Mouse (Mus musculus) lung, embryonic 15.5 days (tissue): ENCODE results near the gene Pnmt. TPM values are rescaled to one million over a fixed set of nuclear protein-coding genes. Genes with fewer than 3 reads are reported as not detected.

Experiments used
- ATAC-seq: fragments of 200-750 bp; cut with Nextera tagmentation; 2 replicates; pipeline ENCODE4 v1.8.0; 2017; ENCODE audit warnings: moderate number of reproducible peaks, borderline replicate concordance; ENCODE audit not compliant: low FRiP score, low TSS enrichment; ENCODE audit errors: extremely low read depth
- H3K27ac ChIP-seq: fragments of 300-500 bp; sonication (generic); 2 replicates; pipeline ENCODE4 v1.5.1; 2015; ENCODE audit warnings: moderate library complexity, mild to moderate bottlenecking, inconsistent platforms
- H3K27me3 ChIP-seq: fragments of 300-500 bp; sonication (generic); 2 replicates; pipeline ENCODE4 v1.6.1; 2015; ENCODE audit warnings: inconsistent platforms
- H3K36me3 ChIP-seq: fragments of 300-500 bp; sonication (generic); 2 replicates; pipeline ENCODE4 v1.6.1; 2015; ENCODE audit warnings: inconsistent platforms
- H3K4me1 ChIP-seq: fragments of 300-500 bp; sonication (generic); 2 replicates; pipeline ENCODE4 v1.6.1; 2015; ENCODE audit warnings: inconsistent platforms
- H3K4me2 ChIP-seq: fragments of 300-500 bp; sonication (generic); 2 replicates; pipeline ENCODE4 v1.6.1; 2015; ENCODE audit warnings: inconsistent platforms, mild to moderate bottlenecking, moderate library complexity
- H3K4me3 ChIP-seq: fragments of 300-500 bp; sonication (generic); 2 replicates; pipeline ENCODE4 v1.5.1; 2015; ENCODE audit warnings: mild to moderate bottlenecking, inconsistent platforms
- H3K9ac ChIP-seq: fragments of 300-500 bp; sonication (generic); 2 replicates; pipeline ENCODE4 v1.6.1; 2015; ENCODE audit warnings: inconsistent platforms
- H3K9me3 ChIP-seq: fragments of 300-500 bp; sonication (generic); 2 replicates; pipeline ENCODE4 v1.6.1; 2016; ENCODE audit warnings: inconsistent platforms
- WGBS: fragments of 180-500 bp; shearing (Covaris S2); methylation state at CpG from one replicate; pipeline ENCODE4 v1.1.7; 2015; 5-methylcytosine and 5-hydroxymethylcytosine counted together
- polyA plus RNA-seq: library from polyadenylated mRNA; unstranded; fragments of >200 nt; fragmentation: Nextera tagmentation; extraction: Ambion mirVana; gene quantifications from 2 replicates; pipeline ENCODE4 v1.2.1, GENCODE M21; 2015

Gene Pnmt
- polyA plus RNA-seq, 1 experiment from 2014 or later: 0.12 TPM

DNA sequence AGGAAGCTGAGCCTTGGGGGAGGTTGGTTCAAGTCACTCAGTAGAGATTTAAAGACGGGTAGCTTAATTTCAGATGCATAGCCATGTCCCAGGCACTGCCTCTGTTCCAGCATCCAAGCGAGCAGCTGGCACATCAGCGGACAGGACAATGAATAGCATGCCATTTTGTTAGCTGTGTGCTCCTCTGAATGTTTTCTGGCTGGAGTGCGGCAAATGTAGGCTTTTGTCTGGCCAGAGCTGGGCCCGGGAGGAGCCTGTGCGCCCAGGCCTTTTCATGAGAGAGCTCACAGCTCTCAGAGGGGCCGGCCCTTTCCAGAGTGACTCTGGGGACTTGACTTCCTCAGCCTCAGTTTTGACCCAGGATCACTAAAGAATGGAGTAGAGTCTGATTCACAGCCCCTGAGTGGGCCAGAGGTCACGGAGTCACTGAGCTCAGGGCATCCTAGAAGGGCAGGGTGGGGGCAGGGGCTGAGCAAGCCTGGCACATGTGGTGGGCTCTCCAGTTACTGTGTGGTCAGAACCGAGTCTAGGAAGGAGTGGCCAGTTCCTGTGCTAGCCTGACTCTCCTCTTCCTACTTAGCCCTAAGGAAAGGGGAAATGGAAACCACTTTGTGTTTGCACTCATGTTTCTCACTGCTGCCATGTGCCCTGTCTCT lies 25.3 kb upstream of the Pnmt start:
- WGBS: 71% methylated on average over 9 of the region's 9 CpGs
- Histone ChIP-seq H3K4me1 (peaks cover 59% of the 10 kb centered on the region), H3K27ac (0 out of 2 replicates have a peak overlapping the region, but pooled peaks have one; percentile 33), H3K9ac (no peak overlapping the region), H3K27me3 (no peaks in the 10 kb centered on the region), H3K4me3 (no peak overlapping the region), H3K9me3 (no peaks in the 10 kb centered on the region), H3K36me3 (no peaks in the 10 kb centered on the region), H3K4me2 (no peak overlapping the region; the same call in 1 of the 2 replicates)
- no peak for ATAC-seq

DNA sequence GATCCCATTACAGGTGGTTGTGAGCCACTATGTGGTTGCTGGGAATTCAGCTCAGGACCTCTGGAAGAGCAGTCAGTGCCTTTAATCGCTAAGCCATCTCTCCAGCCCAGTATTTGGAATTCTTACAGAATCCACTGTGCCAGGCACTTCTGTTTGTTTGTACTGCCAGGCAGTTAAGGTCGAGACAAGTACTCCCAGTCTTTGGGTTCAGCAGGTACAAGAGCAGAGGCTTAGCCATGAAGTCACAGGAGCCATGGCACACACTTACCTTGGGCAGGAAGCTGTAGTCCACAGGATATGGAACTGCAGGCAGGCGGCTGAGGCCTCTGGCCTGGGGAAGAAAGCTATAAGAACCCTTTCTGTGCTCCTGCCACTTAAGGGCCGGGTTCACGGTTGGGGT lies 22.4 kb upstream of the Pnmt start:
- no peak overlapping the region for H3K4me2 ChIP-seq
- H3K36me3 ChIP-seq: no peaks in the 10 kb centered on the region
- no peaks in the 10 kb centered on the region for H3K9me3 ChIP-seq
- peak overlapping the region; percentile 85 for H3K27ac ChIP-seq
- WGBS: 48% methylated on average over 5 of the region's 5 CpGs
- no peak overlapping the region for H3K9ac ChIP-seq
- no peaks in the 10 kb centered on the region for H3K27me3 ChIP-seq
- H3K4me3 ChIP-seq: no peak overlapping the region
- no peak for ATAC-seq
- peaks cover 39% of the 10 kb centered on the region for H3K4me1 ChIP-seq

DNA sequence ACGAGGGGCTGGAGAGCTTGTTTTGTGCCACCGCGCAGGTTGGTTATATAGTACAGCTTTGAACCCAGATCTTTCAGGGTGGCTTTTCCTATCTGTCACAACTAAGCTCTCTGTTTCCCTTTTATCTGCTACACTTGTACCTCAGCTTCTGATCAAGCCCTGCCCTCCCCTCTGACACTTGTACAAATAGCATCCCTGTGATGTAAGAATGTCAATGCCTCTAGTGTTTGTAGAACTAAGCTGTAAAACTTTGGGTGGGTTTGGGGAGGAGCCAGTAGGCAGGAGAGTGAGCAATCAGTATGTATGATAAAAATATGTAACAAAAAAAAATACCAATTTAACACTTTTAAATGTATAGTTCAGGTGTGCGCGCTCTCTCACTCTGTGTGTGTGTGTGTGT lies 21.8 kb upstream of the Pnmt start:
- Histone ChIP-seq H3K4me1 (peaks cover 33% of the 10 kb centered on the region), H3K9me3 (no peaks in the 10 kb centered on the region), H3K36me3 (no peaks in the 10 kb centered on the region), H3K4me3 (no peak overlapping the region), H3K27ac (peak overlapping the region; percentile 85), H3K9ac (no peak overlapping the region), H3K27me3 (no peaks in the 10 kb centered on the region), H3K4me2 (no peak overlapping the region)
- 66% methylated on average over 5 of the region's 5 CpGs for WGBS
- no peak for ATAC-seq

DNA sequence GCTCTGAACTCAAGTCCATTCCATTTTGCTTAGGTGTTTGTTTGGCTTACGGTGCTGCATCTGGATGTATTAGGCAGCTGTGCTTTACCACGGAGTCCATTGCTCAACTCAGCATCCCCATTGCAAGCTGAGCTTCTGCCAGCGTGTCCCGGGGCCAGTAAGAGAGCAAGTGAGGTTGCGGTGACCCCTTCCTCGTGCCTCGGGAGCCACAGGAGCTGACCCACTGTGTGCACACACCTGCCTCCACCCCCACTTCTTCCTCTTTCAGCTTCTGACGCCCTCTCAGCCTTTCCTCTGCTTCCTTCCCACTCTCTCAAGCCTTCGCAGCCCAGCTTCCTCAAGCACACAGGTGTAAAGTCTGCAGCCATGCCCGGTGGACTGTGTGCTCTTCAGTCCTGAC lies 20.0 kb upstream of the Pnmt start:
- ATAC-seq: no peak
- Histone ChIP-seq H3K4me3 (no peak overlapping the region), H3K27ac (no peak overlapping the region), H3K4me1 (peaks cover 22% of the 10 kb centered on the region), H3K4me2 (no peak overlapping the region), H3K9me3 (no peaks in the 10 kb centered on the region), H3K9ac (no peak overlapping the region), H3K27me3 (no peaks in the 10 kb centered on the region), H3K36me3 (no peaks in the 10 kb centered on the region)
- 67% methylated on average over 10 of the region's 10 CpGs for WGBS

DNA sequence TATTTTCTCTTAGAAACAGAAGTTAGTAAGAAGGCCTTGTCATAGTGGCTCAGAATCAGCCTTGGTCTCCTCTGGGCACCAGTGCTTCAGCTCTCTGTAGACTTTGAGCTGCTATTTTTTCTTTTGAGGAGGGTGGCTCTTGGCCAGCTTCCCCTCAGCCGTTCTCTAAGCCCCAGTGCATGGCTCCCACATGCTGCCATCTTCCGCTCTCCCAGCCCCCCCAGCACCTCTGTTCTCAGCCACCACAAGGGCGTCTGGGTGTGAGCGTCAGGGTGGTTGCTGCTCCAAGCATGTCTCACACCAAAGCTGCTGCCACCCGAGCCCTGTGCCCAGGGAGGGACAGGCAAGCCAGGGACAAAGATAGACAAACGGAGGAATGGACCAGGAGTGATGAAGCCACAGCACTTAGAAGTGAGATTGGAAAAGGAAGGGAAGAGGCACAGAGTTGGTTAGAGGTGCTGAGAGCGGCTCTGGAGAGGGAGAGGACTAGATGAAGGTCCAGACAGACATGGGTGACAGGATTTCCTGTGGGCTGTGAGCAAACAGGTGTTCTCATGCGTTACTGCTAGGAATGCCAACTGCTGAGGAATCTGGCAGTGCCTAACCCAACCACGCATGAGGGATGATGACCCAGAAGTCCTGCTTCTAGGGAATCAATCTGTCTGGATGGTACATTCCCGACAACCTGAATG lies 18.9 kb upstream of the Pnmt start:
- H3K4me2 ChIP-seq: no peak overlapping the region
- H3K9me3 ChIP-seq: no peaks in the 10 kb centered on the region
- H3K9ac ChIP-seq: no peak overlapping the region
- H3K36me3 ChIP-seq: no peaks in the 10 kb centered on the region
- H3K4me3 ChIP-seq: no peak overlapping the region
- H3K4me1 ChIP-seq: peaks cover 21% of the 10 kb centered on the region
- WGBS: 71% methylated on average over 10 of the region's 10 CpGs
- H3K27me3 ChIP-seq: no peaks in the 10 kb centered on the region
- ATAC-seq: no peak
- no peak overlapping the region for H3K27ac ChIP-seq

DNA sequence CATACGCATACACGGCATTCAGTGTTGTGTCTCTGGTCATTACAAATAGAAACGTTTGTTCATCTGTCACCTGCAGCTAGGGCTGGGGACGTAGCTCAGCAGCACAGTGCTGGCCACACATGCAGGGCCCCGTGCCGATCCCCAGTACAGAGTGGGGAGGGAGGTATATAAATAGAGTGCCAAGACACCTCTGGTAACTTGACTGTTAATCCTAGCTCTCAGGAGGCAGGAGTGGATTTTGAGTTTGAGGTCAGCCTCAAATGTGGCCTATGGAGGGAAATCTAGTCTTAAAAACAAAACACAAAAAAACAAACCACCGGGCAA lies 18.4 kb upstream of the Pnmt start:
- H3K4me1 ChIP-seq: peaks cover 19% of the 10 kb centered on the region
- ATAC-seq: no peak
- H3K9ac ChIP-seq: no peak overlapping the region
- no peaks in the 10 kb centered on the region for H3K9me3 ChIP-seq
- H3K27me3 ChIP-seq: no peaks in the 10 kb centered on the region
- H3K27ac ChIP-seq: no peak overlapping the region
- H3K4me2 ChIP-seq: no peak overlapping the region
- H3K4me3 ChIP-seq: no peak overlapping the region
- H3K36me3 ChIP-seq: 0 out of 2 replicates have a peak, but pooled peaks cover 2% of the 10 kb centered on the region
- 72% methylated on average over 7 of the region's 7 CpGs for WGBS

DNA sequence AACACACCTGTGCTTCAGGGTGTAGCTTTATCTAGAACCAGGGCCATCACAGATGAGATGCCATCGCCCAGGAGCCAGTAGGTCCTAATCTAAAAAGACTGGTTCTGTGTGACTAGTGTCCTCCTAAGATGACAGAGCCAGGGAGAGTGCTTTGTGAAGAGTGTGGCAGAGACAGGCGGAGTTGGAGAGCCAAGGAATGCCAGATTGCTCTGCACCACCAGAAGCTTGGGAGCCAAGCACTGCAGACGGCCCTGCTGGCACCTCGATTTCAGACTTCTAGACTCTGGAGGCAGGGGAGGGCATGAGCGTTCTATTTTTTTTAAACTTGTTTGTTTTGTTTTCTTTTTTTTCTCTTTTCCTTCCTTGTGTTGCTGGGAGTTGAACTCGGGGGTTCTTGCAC lies 16.9 kb upstream of the Pnmt start:
- 72% methylated on average over 6 of the region's 6 CpGs for WGBS
- no peak for ATAC-seq
- Histone ChIP-seq H3K27ac (no peak overlapping the region), H3K4me2 (no peak overlapping the region), H3K9ac (no peak overlapping the region), H3K9me3 (no peaks in the 10 kb centered on the region), H3K36me3 (peaks cover 4% of the 10 kb centered on the region; the same call in 1 of the 2 replicates), H3K4me3 (no peak overlapping the region), H3K4me1 (peaks cover 4% of the 10 kb centered on the region), H3K27me3 (no peaks in the 10 kb centered on the region)

DNA sequence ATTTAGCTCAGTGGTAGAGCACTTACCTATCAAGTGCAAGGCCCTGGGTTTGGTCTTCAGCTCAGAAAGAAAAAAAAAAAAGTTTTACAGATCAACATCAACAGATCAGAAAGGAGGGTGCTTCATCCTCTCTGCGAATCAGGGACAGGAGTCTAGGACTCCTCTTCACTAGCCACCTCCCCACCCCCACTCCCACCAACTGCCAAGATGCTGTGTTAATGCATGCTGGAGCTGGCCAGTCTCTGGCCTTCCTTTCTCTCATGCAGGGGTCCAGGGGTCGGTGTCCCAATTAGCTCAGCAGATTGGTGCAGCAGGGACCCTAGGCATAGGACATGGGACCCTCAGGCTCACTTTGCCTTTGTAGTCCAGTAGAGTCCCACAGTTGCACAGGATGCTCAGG lies 15.7 kb upstream of the Pnmt start:
- H3K9me3 ChIP-seq: no peaks in the 10 kb centered on the region
- no peak overlapping the region for H3K4me3 ChIP-seq
- no peak overlapping the region for H3K27ac ChIP-seq
- WGBS: 88% methylated on average over 2 of the region's 2 CpGs
- H3K9ac ChIP-seq: no peak overlapping the region
- 0 out of 2 replicates have a peak, but pooled peaks cover 3% of the 10 kb centered on the region for H3K4me1 ChIP-seq
- peaks cover 17% of the 10 kb centered on the region for H3K36me3 ChIP-seq
- ATAC-seq: no peak
- no peaks in the 10 kb centered on the region for H3K27me3 ChIP-seq
- H3K4me2 ChIP-seq: no peak overlapping the region

DNA sequence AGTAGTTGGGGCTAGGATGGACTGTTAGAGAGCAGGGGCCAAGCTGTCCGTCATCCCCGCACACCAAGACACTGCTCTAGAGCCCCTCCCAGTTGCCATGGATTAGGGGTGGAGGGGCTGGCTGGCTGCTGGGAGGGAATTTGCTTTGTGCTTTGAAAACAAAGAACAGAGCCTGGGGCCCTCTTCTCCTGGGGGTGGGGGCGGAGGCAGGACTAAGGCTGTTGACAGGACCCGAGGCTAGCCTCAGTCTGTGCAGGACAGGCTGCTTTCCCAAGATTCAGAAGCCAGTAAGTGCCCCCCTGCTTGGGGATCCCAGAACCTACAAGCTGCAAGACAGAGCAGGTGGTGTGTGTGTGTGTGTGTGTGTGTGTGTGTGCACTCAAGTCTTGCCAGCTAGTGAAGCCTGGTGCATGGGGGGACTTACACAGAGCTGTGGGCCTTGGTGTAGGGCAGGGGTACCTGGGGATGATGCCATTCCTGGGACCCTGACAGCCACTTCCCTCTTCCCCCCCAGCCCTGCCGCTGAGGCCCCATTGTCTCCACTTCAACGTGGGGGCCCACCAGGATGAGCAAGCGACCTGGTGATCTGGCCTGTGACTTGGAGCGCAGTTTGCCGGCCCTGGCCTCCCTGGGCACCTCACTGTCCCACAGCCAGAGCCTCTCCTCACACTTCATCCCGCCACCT lies 14.6 kb upstream of the Pnmt start:
- Histone ChIP-seq H3K4me3 (no peak overlapping the region), H3K9me3 (no peaks in the 10 kb centered on the region), H3K4me2 (no peak overlapping the region), H3K27ac (no peak overlapping the region), H3K27me3 (no peaks in the 10 kb centered on the region), H3K4me1 (0 out of 2 replicates have a peak, but pooled peaks cover 3% of the 10 kb centered on the region), H3K36me3 (peaks cover 28% of the 10 kb centered on the region), H3K9ac (no peak overlapping the region)
- peak; percentile 13; the same call in 1 of the 2 replicates for ATAC-seq
- WGBS: 56% methylated on average over 10 of the region's 10 CpGs

DNA sequence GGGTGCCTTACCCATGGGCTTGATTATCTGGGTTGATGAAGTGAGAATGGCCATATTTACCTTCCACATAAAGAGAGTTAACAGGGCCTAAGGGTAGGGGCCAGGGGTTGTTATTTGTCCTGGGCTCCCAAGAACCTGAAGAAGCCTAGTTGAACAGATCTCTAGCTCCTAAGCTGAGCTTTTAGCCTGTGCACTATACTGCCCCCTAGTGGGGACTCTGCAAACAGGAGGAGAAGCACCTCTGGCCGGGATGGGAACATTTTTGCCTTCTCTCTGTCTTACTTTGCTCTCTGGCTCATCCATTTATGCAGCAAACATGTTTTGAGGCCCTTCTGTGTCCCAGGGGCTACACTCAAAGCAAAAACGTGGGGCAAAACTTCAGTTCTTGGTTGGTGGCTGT lies 13.8 kb upstream of the Pnmt start:
- Histone ChIP-seq H3K27me3 (no peaks in the 10 kb centered on the region), H3K4me3 (no peak overlapping the region), H3K4me1 (0 out of 2 replicates have a peak, but pooled peaks cover 3% of the 10 kb centered on the region), H3K36me3 (peaks cover 34% of the 10 kb centered on the region), H3K27ac (no peak overlapping the region), H3K4me2 (no peak overlapping the region), H3K9ac (no peak overlapping the region), H3K9me3 (no peaks in the 10 kb centered on the region)
- WGBS: 2% methylated on average over 2 of the region's 2 CpGs
- no peak for ATAC-seq

DNA sequence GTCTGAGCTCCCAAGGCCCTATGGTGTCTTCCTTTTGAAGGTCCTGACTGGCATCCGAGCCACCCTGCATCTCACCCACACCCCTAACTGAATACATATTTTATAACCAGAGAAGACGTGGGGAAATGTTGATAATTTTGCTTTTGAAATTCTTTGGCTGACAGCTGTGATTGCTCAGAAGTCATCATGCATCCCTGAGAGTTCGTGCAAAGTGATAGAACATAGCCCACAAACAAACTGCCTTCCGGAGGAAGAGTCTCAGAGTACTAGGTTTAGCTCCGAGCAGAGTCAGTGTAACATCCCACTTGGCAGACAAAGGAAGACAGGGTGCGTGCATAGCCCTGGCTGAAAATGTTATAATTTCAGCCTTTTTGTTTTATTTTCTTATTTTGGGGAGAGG lies 13.0 kb upstream of the Pnmt start:
- Histone ChIP-seq H3K4me2 (no peak overlapping the region), H3K27ac (no peak overlapping the region), H3K4me3 (no peak overlapping the region), H3K36me3 (peaks cover 41% of the 10 kb centered on the region), H3K9ac (no peak overlapping the region), H3K4me1 (0 out of 2 replicates have a peak, but pooled peaks cover 3% of the 10 kb centered on the region), H3K9me3 (no peaks in the 10 kb centered on the region), H3K27me3 (no peaks in the 10 kb centered on the region)
- no peak for ATAC-seq
- WGBS: 68% methylated on average over 6 of the region's 6 CpGs

DNA sequence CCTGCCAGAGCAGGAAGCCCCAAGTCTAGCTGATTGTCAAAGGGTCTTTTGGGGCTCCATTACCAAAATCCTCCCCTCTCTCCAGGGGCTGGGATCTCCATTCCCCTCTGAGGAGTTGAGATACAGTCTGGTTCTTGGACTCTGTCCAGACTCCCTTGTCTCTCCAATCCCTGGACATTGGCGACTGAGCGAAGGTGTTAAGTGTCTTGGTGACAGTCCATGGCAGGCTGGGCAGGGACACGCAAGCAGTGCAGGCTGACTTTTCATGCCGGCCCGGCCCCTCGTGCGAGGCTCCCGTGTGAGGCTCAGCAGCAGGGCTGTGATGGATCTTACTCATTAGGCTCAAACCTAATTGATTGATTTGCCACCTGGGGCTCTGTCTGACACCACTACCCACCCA lies 12.0 kb upstream of the Pnmt start:
- Histone ChIP-seq H3K27me3 (no peaks in the 10 kb centered on the region), H3K4me3 (no peak overlapping the region), H3K9me3 (no peaks in the 10 kb centered on the region), H3K9ac (no peak overlapping the region), H3K27ac (no peak overlapping the region), H3K4me1 (0 out of 2 replicates have a peak, but pooled peaks cover 3% of the 10 kb centered on the region), H3K36me3 (peaks cover 51% of the 10 kb centered on the region), H3K4me2 (no peak overlapping the region)
- 64% methylated on average over 8 of the region's 8 CpGs for WGBS
- ATAC-seq: no peak
